Mouse (Mus musculus): Measurements from ENCODE around the gene Egln2.

GRCm38 (mm10) chr7:27163450-27163805 lies 3.2 kb downstream of the Egln2 start:
- TF ChIP-seq TCF12 (IDR thresholded peaks at IDR 0.05; ENCODE audit: insufficient read depth, poor library complexity, severe bottlenecking) = no peak
- TF ChIP-seq MYOD1 (IDR thresholded peaks at IDR 0.05; ENCODE audit: control insufficient read depth in 1 of 3, insufficient read length in 2 of 3, low read depth in 2 of 3) = no peak
- no peak for TF ChIP-seq MYOG (IDR thresholded peaks at IDR 0.05; ENCODE audit: control insufficient read depth in 1 of 3, insufficient read depth in 1 of 3, insufficient read length in 2 of 3, low read depth in 2 of 3)
- no peak for TF ChIP-seq POLR2A (IDR thresholded peaks at IDR 0.05; ENCODE audit: insufficient read length, low read depth)
- no peak for TF ChIP-seq POLR2AphosphoS2 (IDR thresholded peaks at IDR 0.05; ENCODE audit: insufficient read length, low read depth)
- no peak for TF ChIP-seq USF1 (IDR thresholded peaks at IDR 0.05; ENCODE audit: low read depth)
